14 mouse cellular contexts compared by ENCODE assay signal in genomic region chr13:112254116-112254515, GRCm38 (mm10). TPM values are rescaled to one million over a fixed set of nuclear protein-coding genes. Genes with fewer than 3 reads are reported as not detected.
A peak's percentile ranks its signal among the peaks of the same experiment; 100 is the strongest.
DNase-seq lines count a peak whose midpoint lies in the region; ATAC-seq lines count a peak whose summit lies in the region.
"Had no signal": no experiment of that assay in that cellular context is flagged by ENCODE, and none has a peak within 500 bp of the region (broad histone marks: within the 10 kb centered on the region; RNA-seq: fewer than 3 reads in every experiment).

No protein-coding gene starts in this region.

- peaks cover 7% of the 10 kb centered on the region; the same call in 1 of the 2 replicates for H3K9me3 ChIP-seq in kidney, embryonic 14.5 days (ENCODE audit: control insufficient read depth, low read length)
- H3K9me3 ChIP-seq: liver, embryonic 13.5 days had no signal

- no peak overlapping the region for H3K4me2 ChIP-seq in kidney, embryonic 14.5 days (replicated peaks; ENCODE audit: low read depth, low read length)
- H3K4me2 ChIP-seq: liver, embryonic 13.5 days; midbrain, embryonic 12.5 days had no signal

- no peak for DNase-seq in kidney, postnatal 14 days
- peak; percentile 8 for DNase-seq in adipocyte (ENCODE audit: low spot score)
- peak; percentile 60 to 63 for DNase-seq in adrenal gland, postnatal 36 days
- DNase-seq in lung, postnatal 14 days: peak; percentile 66
- no peak for DNase-seq in layer of hippocampus, postnatal 25 days (ENCODE audit: extremely low spot score in 1 of 2, low spot score in 1 of 2)
- DNase-seq: cerebellum, adult 18-20 months; forebrain, postnatal 0 days; layer of hippocampus, adult 9-11 months; left cerebral cortex, postnatal 4 days; liver, embryonic 13.5 days had no signal

- WGBS in kidney, embryonic 14.5 days: 68% methylated on average over 8 of the region's 8 CpGs

- no peak overlapping the region for H3K9ac ChIP-seq in kidney, embryonic 14.5 days (ENCODE audit: low read depth, low read length)
- H3K9ac ChIP-seq: forebrain, postnatal 0 days; liver, embryonic 13.5 days; midbrain, embryonic 12.5 days had no signal

- no peak overlapping the region for H3K4me3 ChIP-seq in kidney, embryonic 14.5 days (ENCODE audit: low read length)
- H3K4me3 ChIP-seq: liver, embryonic 13.5 days; midbrain, embryonic 12.5 days had no signal

- H3K4me1 ChIP-seq in kidney, embryonic 14.5 days (ENCODE audit: control insufficient read depth, insufficient read depth, low read length): peaks cover 11% of the 10 kb centered on the region; the same call in 1 of the 2 replicates

- H3K27me3 ChIP-seq in kidney, embryonic 14.5 days (ENCODE audit: control insufficient read depth, insufficient read depth, low read length): no peaks in the 10 kb centered on the region
- H3K27me3 ChIP-seq: CH12.LX; liver, embryonic 13.5 days had no signal

- H3K27ac ChIP-seq in kidney, embryonic 14.5 days (ENCODE audit: low read depth, low read length): no peak overlapping the region
- H3K27ac ChIP-seq: liver, embryonic 13.5 days; midbrain, embryonic 12.5 days had no signal

- ATAC-seq in kidney, embryonic 14.5 days (ENCODE audit: low FRiP score, low TSS enrichment): peak; percentile 57; the same call in 1 of the 2 replicates
- no peak for ATAC-seq in megakaryocyte, adult 5-6 weeks (ENCODE audit: poor library complexity, severe bottlenecking)
- ATAC-seq: forebrain, postnatal 0 days had no signal

- H3K36me3 ChIP-seq in kidney, embryonic 14.5 days (ENCODE audit: control insufficient read depth, insufficient read depth, low read length): no peaks in the 10 kb centered on the region
- H3K36me3 ChIP-seq: liver, embryonic 13.5 days; midbrain, embryonic 12.5 days had no signal

RNA-seq across cellular contexts. Expression of gene Ankrd55, which starts 34.1 kb away (rescaled TPM):
- 0.34 and 0.71 TPM in 2 replicates for polyA plus RNA-seq in kidney, embryonic 14.5 days (2014; fragmentation: Nextera tagmentation; extraction: Ambion mirVana)
- 10 to 100 TPM in 1 of 2 experiments, under 1 TPM in 1; 0.46 to 22.1 TPM for total RNA-seq in adrenal gland, postnatal 36 days (2021)
- total RNA-seq in megakaryocyte, adult 5-6 weeks (2015): 0.16 and 0.36 TPM in 2 replicates
- not detected in 2 replicates for total RNA-seq in megakaryocyte, adult 5-6 weeks (2017)
- 1 to 10 TPM; 3.5 to 4.3 TPM for total RNA-seq in layer of hippocampus, postnatal 25 days (2021)

Comparison
In these comparisons a context has a peak if more than half of its experiments do, and no peak if none do; other contexts are left out.
1. DNase-seq: peak in adipocyte (single experiment), adrenal gland, postnatal 36 days (2 of 2) and lung, postnatal 14 days (single experiment); none in kidney, postnatal 14 days (single experiment) and layer of hippocampus, postnatal 25 days (0 of 2).